Mouse (Mus musculus): ENCODE data around the gene Hoxd8.

- TF ChIP-seq GATA1 (IDR thresholded peaks at IDR 0.05; ENCODE audit: borderline replicate concordance, low read length) = no peak
- TF ChIP-seq FLI1 (IDR thresholded peaks at IDR 0.05; ENCODE audit: low read length) = no peak
These were observed 13.1 kb upstream of the Hoxd8 start, which contains the start of gene Hoxd10 for GRCm38 (mm10) chr2:74691022-74691951.
